Mouse (Mus musculus): Measurements from ENCODE around the gene Rmnd1. TPM values are rescaled to one million over a fixed set of nuclear protein-coding genes. Genes with fewer than 3 reads are reported as not detected.
A peak's percentile ranks its signal among the peaks of the same experiment; 100 is the strongest.

The Rmnd1 gene
- total RNA-seq, 2 experiments from 2014 or later = 28.9 to 48.9 TPM

- intact Hi-C loops (cut with DNase I) = no loop called here
- DNase-seq (ENCODE audit: low spot score in 2 of 2) = no peak
These were observed 34.1 kb downstream of the Rmnd1 start for GRCm38 (mm10) chr10:4398058-4398457.

- intact Hi-C loops (cut with DNase I) = no loop called here
- no peak for DNase-seq (ENCODE audit: low spot score in 2 of 2)
These were observed 36.9 kb downstream of the Rmnd1 start for GRCm38 (mm10) chr10:4395321-4395720.

GRCm38 (mm10) chr10:4391851-4392250 lies 40.3 kb downstream of the Rmnd1 start:
- DNase-seq (ENCODE audit: low spot score in 2 of 2) = no peak
- intact Hi-C loops (cut with DNase I) = no loop called here

- intact Hi-C loops (cut with DNase I) = no loop called here
- DNase-seq (ENCODE audit: low spot score in 2 of 2) = no peak
These were observed 41.1 kb downstream of the Rmnd1 start for GRCm38 (mm10) chr10:4391076-4391475.

GRCm38 (mm10) chr10:4390550-4390949 lies 41.6 kb downstream of the Rmnd1 start:
- no peak for DNase-seq (ENCODE audit: low spot score in 2 of 2)
- intact Hi-C loops (cut with DNase I) = no loop called here

- no peak for DNase-seq (ENCODE audit: low spot score in 2 of 2)
- intact Hi-C loops (cut with DNase I) = loop anchor here (5.0 kb wide), 1 partner anchor 43 kb away; the partner anchor contains the start of genes Armt1 and Rmnd1
These were observed 42.6 kb downstream of the Rmnd1 start for GRCm38 (mm10) chr10:4389461-4390112.

- intact Hi-C loops (cut with DNase I) = loop anchor here (5.0 kb wide), 1 partner anchor 43 kb away; the partner anchor contains the start of genes Armt1 and Rmnd1
These were observed 43.2 kb downstream of the Rmnd1 start for GRCm38 (mm10) chr10:4389036-4389435.

GRCm38 (mm10) chr10:4388384-4388745 lies 43.8 kb downstream of the Rmnd1 start:
- DNase-seq (ENCODE audit: low spot score in 2 of 2) = peak in 1 of 2 experiments; percentile 24

More at GRCm38 (mm10) chr10:4389036-4389435, 43.2 kb downstream of the Rmnd1 start:
- no peak for DNase-seq (ENCODE audit: low spot score in 2 of 2)

GRCm38 (mm10) chr10:4387701-4388383 lies 44.3 kb downstream of the Rmnd1 start, which contains the start of gene Zbtb2:
Zbtb2 (minus strand) TSS chr10:4388108.
- intact Hi-C loops (cut with DNase I) = loop anchor here (5.0 kb wide), 1 partner anchor 44 kb away; the partner anchor contains the start of genes Armt1 and Rmnd1
- peak; percentile 59 to 72 for DNase-seq (ENCODE audit: low spot score in 2 of 2)

More at GRCm38 (mm10) chr10:4388384-4388745, 43.8 kb downstream of the Rmnd1 start:
- intact Hi-C loops (cut with DNase I) = loop anchor here (5.0 kb wide), 1 partner anchor 44 kb away; the partner anchor contains the start of genes Armt1 and Rmnd1

GRCm38 (mm10) chr10:4386609-4387591 lies 45.3 kb downstream of the Rmnd1 start:
- intact Hi-C loops (cut with DNase I) = loop anchor here (5.0 kb wide), 1 partner anchor 45 kb away; the partner anchor contains the start of genes Armt1 and Rmnd1
- peak; percentile 92 to 95 for DNase-seq (ENCODE audit: low spot score in 2 of 2)

- intact Hi-C loops (cut with DNase I) = no loop called here
These were observed 47.9 kb downstream of the Rmnd1 start for GRCm38 (mm10) chr10:4384244-4384643.

GRCm38 (mm10) chr10:4380748-4381147 lies 51.4 kb downstream of the Rmnd1 start:
- intact Hi-C loops (cut with DNase I) = no loop called here

More at GRCm38 (mm10) chr10:4384244-4384643, 47.9 kb downstream of the Rmnd1 start:
- DNase-seq (ENCODE audit: low spot score in 2 of 2) = no peak

GRCm38 (mm10) chr10:4376931-4377330 lies 55.3 kb downstream of the Rmnd1 start:
- intact Hi-C loops (cut with DNase I) = no loop called here
- DNase-seq (ENCODE audit: low spot score in 2 of 2) = no peak

More at GRCm38 (mm10) chr10:4380748-4381147, 51.4 kb downstream of the Rmnd1 start:
- no peak for DNase-seq (ENCODE audit: low spot score in 2 of 2)

GRCm38 (mm10) chr10:4376461-4376860 lies 55.7 kb downstream of the Rmnd1 start:
- intact Hi-C loops (cut with DNase I) = no loop called here
- DNase-seq (ENCODE audit: low spot score in 2 of 2) = no peak

- intact Hi-C loops (cut with DNase I) = no loop called here
- DNase-seq (ENCODE audit: low spot score in 2 of 2) = no peak
These were observed 56.9 kb downstream of the Rmnd1 start for GRCm38 (mm10) chr10:4375267-4375666.

- DNase-seq (ENCODE audit: low spot score in 2 of 2) = no peak
- intact Hi-C loops (cut with DNase I) = no loop called here
These were observed 57.5 kb downstream of the Rmnd1 start for GRCm38 (mm10) chr10:4374734-4375133.

- intact Hi-C loops (cut with DNase I) = no loop called here
- no peak for DNase-seq (ENCODE audit: low spot score in 2 of 2)
These were observed 57.9 kb downstream of the Rmnd1 start for GRCm38 (mm10) chr10:4374239-4374638.

- intact Hi-C loops (cut with DNase I) = no loop called here
These were observed 58.6 kb downstream of the Rmnd1 start for GRCm38 (mm10) chr10:4373558-4373957.

GRCm38 (mm10) chr10:4372011-4372410 lies 60.2 kb downstream of the Rmnd1 start:
- intact Hi-C loops (cut with DNase I) = no loop called here

More at GRCm38 (mm10) chr10:4373558-4373957, 58.6 kb downstream of the Rmnd1 start:
- no peak for DNase-seq (ENCODE audit: low spot score in 2 of 2)

More at GRCm38 (mm10) chr10:4372011-4372410, 60.2 kb downstream of the Rmnd1 start:
- DNase-seq (ENCODE audit: low spot score in 2 of 2) = peak in 1 of 2 experiments; percentile 35

All from left cerebral cortex, postnatal 36 days (tissue).